Comparison of ENCODE assay signal across 9 mouse cellular contexts in the genomic region with DNA sequence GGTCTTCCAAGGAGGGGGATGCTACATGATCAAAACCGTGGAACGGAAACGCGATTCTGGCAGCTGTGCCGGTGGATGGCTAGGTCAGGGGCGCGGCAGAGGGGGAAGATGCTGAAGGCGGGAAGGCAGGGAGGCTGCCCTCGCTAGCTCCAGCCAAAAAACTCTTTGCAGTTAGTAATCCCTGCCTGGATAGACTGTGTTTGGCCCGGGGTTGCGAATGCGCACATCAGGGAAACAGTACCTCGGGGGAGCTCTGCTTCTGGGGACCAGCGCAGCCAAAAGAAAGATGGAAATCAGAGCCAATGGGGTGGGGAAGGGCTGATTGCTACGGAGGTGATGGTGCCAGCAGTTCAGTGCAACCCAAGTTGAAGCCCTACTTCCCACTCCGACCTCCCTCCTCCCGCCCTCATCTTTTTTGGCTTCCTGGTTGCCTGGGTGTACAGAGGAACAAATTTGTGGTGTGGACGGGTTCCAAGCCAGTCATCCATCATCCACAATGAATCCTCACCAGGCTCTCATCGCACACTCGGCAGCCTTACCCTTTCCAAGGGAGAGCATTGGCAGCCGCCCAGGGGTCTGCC. TPM values are rescaled to one million over a fixed set of nuclear protein-coding genes. Genes with fewer than 3 reads are reported as not detected.
A peak's percentile ranks its signal among the peaks of the same experiment; 100 is the strongest.
DNase-seq lines count a peak whose midpoint lies in the region; ATAC-seq and TF ChIP-seq lines count a peak whose summit lies in the region.
"Had no signal": no experiment of that assay in that cellular context is flagged by ENCODE, and none has a peak within 500 bp of the region (broad histone marks: within the 10 kb centered on the region; RNA-seq: fewer than 3 reads in every experiment).

No protein-coding gene starts in this region.

- H3K9ac ChIP-seq in ES-Bruce4 (ENCODE audit: low read depth, poor library complexity, severe bottlenecking) = 0 out of 2 replicates have a peak overlapping the region, but pooled peaks have one; percentile 4
- H3K9ac ChIP-seq in forebrain, postnatal 0 days = peak overlapping the region; percentile 40
- H3K9ac ChIP-seq in stomach, embryonic 15.5 days = no peak overlapping the region
- H3K9ac ChIP-seq: liver, embryonic 15.5 days had no signal

- no peak for TF ChIP-seq CTCF in ES-Bruce4 (IDR thresholded peaks at IDR 0.05; ENCODE audit: low read depth, low read length)
- TF ChIP-seq CTCF in forebrain, postnatal 0 days (IDR thresholded peaks at IDR 0.05; ENCODE audit: low read depth) = no peak

- H3K9me3 ChIP-seq in ES-Bruce4 (replicated peaks; ENCODE audit: control insufficient read depth, insufficient read depth, low read length, poor library complexity, severe bottlenecking) = no peaks in the 10 kb centered on the region
- no peaks in the 10 kb centered on the region for H3K9me3 ChIP-seq in forebrain, postnatal 0 days (ENCODE audit: low read length)
- H3K9me3 ChIP-seq in stomach, embryonic 15.5 days = no peaks in the 10 kb centered on the region
- H3K9me3 ChIP-seq: liver, embryonic 15.5 days had no signal

- intact Hi-C loops in heart, postnatal 36 days (cut with DNase I) = no loop called here

- ATAC-seq in forebrain, postnatal 0 days = peak; percentile 88
- ATAC-seq in stomach, embryonic 15.5 days (ENCODE audit: insufficient read depth, low FRiP score, low read depth) = peak; percentile 57

- no peak for TF ChIP-seq EP300 in ES-Bruce4 (IDR thresholded peaks at IDR 0.05; ENCODE audit: insufficient read depth, low read depth, low read length)

- H3K36me3 ChIP-seq in ES-Bruce4 (ENCODE audit: control insufficient read depth, insufficient read depth, low read length, poor library complexity, severe bottlenecking) = no peaks in the 10 kb centered on the region
- no peaks in the 10 kb centered on the region for H3K36me3 ChIP-seq in forebrain, postnatal 0 days (ENCODE audit: insufficient read depth)
- no peaks in the 10 kb centered on the region for H3K36me3 ChIP-seq in stomach, embryonic 15.5 days
- H3K36me3 ChIP-seq: liver, embryonic 15.5 days had no signal

- TF ChIP-seq POLR2A in ES-Bruce4 (IDR thresholded peaks at IDR 0.05; ENCODE audit: insufficient read depth, low read length) = no peak

- no peaks in the 10 kb centered on the region for H3K4me1 ChIP-seq in ES-Bruce4 (ENCODE audit: control insufficient read depth, insufficient read depth, low read length)
- H3K4me1 ChIP-seq in forebrain, postnatal 0 days (ENCODE audit: insufficient read depth) = no peaks in the 10 kb centered on the region
- peaks cover 7% of the 10 kb centered on the region for H3K4me1 ChIP-seq in stomach, embryonic 15.5 days
- H3K4me1 ChIP-seq: liver, embryonic 15.5 days had no signal

- H3K27ac ChIP-seq in ES-Bruce4 (ENCODE audit: insufficient read depth, low read length) = no peak overlapping the region
- H3K27ac ChIP-seq in forebrain, postnatal 0 days (ENCODE audit: low read depth, low read length) = no peak overlapping the region
- no peak overlapping the region for H3K27ac ChIP-seq in stomach, embryonic 15.5 days
- H3K27ac ChIP-seq: liver, embryonic 15.5 days had no signal

- WGBS in forebrain, postnatal 0 days = under 1% methylated on average over 21 of the region's 21 CpGs
- WGBS in stomach, embryonic 15.5 days = 1% methylated on average over 21 of the region's 21 CpGs

- peak overlapping the region; percentile 58 for H3K4me2 ChIP-seq in forebrain, postnatal 0 days (ENCODE audit: low read depth)
- H3K4me2 ChIP-seq in stomach, embryonic 15.5 days = peak overlapping the region; percentile 51
- H3K4me2 ChIP-seq: liver, embryonic 15.5 days had no signal

- H3K4me3 ChIP-seq in ES-Bruce4 (ENCODE audit: low read depth, low read length) = peak overlapping the region; percentile 47
- peak overlapping the region; percentile 29 for H3K4me3 ChIP-seq in forebrain, postnatal 0 days (ENCODE audit: low read depth, low read length)
- peak overlapping the region; percentile 20 for H3K4me3 ChIP-seq in stomach, embryonic 15.5 days (replicated peaks)
- H3K4me3 ChIP-seq: liver, embryonic 15.5 days had no signal

- peak; percentile 70 for DNase-seq in brain, embryonic 18.5 days (ENCODE audit: low read depth, low spot score)
- peak; percentile 73 for DNase-seq in forebrain, postnatal 0 days
- peak; percentile 44 to 50 for DNase-seq in heart, postnatal 36 days
- peak; percentile 26 to 62 for DNase-seq in layer of hippocampus, adult 18-20 months (ENCODE audit: low spot score in 2 of 2)
- DNase-seq in mesoderm, embryonic 11.5 days (ENCODE audit: low read depth, low spot score) = peak; percentile 26
- no peak for DNase-seq in thymus, postnatal 36 days

- H3K27me3 ChIP-seq in ES-Bruce4 (ENCODE audit: control insufficient read depth, insufficient read depth, low read length, poor library complexity, severe bottlenecking) = no peaks in the 10 kb centered on the region
- peaks cover 5% of the 10 kb centered on the region; the same call in 1 of the 2 replicates for H3K27me3 ChIP-seq in forebrain, postnatal 0 days (ENCODE audit: insufficient read depth, low read length)
- H3K27me3 ChIP-seq in stomach, embryonic 15.5 days (replicated peaks) = peaks cover 9% of the 10 kb centered on the region; the same call in 1 of the 2 replicates

RNA-seq across cellular contexts. Expression of gene Lmx1a, which starts 28.4 kb away (rescaled TPM):
- 0.18 and 0.21 TPM in 2 replicates for polyA plus RNA-seq in ES-Bruce4 (2011; ENCODE audit: insufficient read depth, insufficient read length, low read depth, missing spikeins)
- total RNA-seq in forebrain, postnatal 0 days (2014; rRNA removed) = 1.2 and 5.2 TPM in 2 replicates
- 0.54 and 1.5 TPM in 2 replicates for polyA plus RNA-seq in forebrain, postnatal 0 days (2015; fragmentation: Nextera tagmentation; extraction: Ambion mirVana)
- total RNA-seq in heart, postnatal 36 days (2021) = not detected
- total RNA-seq in layer of hippocampus, adult 18-20 months (2021) = under 1 TPM in 1 of 2 experiments, not detected in 1; 0.10 TPM
- 0.08 and 0.18 TPM in 2 replicates for polyA plus RNA-seq in stomach, embryonic 15.5 days (2015; fragmentation: Nextera tagmentation; extraction: Ambion mirVana)

Comparison
In these comparisons a context has a peak if more than half of its experiments do, and no peak if none do; other contexts are left out.
1. DNase-seq: peak in brain, embryonic 18.5 days (single experiment), forebrain, postnatal 0 days (single experiment), heart, postnatal 36 days (2 of 2), layer of hippocampus, adult 18-20 months (2 of 2) and mesoderm, embryonic 11.5 days (single experiment); none in thymus, postnatal 36 days (0 of 2).
2. Peak in every context shown above with its lines, with median percentiles within 50 percentile points of each other: H3K4me3 ChIP-seq.